Mouse (Mus musculus) E14TG2a.4 (cell line): ENCODE results near the gene Fars2.
"Not testable (repeated sequence)": the region's sequence is repeated elsewhere in the genome, so short reads cannot be mapped to it uniquely, and the experiment has no call there.

Source experiments
- H3K27me3 ChIP-seq: 2 replicates; pipeline ENCODE4 v1.6.1; 2014; ENCODE audit warnings: low read length, control low read depth; ENCODE audit not compliant: insufficient read depth
- H3K36me3 ChIP-seq: 2 replicates; pipeline ENCODE4 v1.6.1; 2014; ENCODE audit warnings: low read length, control low read depth; ENCODE audit not compliant: insufficient read depth
- H3K4me1 ChIP-seq: replicated peaks from 2 replicates; pipeline ENCODE4 v1.6.1; 2014; ENCODE audit warnings: low read depth, low read length, control low read depth
- H3K4me3 ChIP-seq: replicated peaks from 2 replicates; pipeline ENCODE4 v1.5.1; 2014; ENCODE audit warnings: mild to moderate bottlenecking, low read length
- H3K9me3 ChIP-seq: 2 replicates; pipeline ENCODE4 v1.6.1; 2014; ENCODE audit warnings: low read length, control low read depth
- CTCF ChIP-seq: conservative IDR thresholded peaks from 2 replicates; pipeline ENCODE4 v1.5.1; 2014; ENCODE audit warnings: low read length
- NANOG ChIP-seq: IDR thresholded peaks from 2 replicates; pipeline ENCODE4 v1.6.1; 2014; ENCODE audit warnings: borderline replicate concordance, low read length, mixed read lengths
- POU5F1 ChIP-seq: IDR thresholded peaks from 2 replicates; pipeline ENCODE4 v1.6.1; 2014; ENCODE audit warnings: low read length, borderline replicate concordance

The Fars2 gene

DNA sequence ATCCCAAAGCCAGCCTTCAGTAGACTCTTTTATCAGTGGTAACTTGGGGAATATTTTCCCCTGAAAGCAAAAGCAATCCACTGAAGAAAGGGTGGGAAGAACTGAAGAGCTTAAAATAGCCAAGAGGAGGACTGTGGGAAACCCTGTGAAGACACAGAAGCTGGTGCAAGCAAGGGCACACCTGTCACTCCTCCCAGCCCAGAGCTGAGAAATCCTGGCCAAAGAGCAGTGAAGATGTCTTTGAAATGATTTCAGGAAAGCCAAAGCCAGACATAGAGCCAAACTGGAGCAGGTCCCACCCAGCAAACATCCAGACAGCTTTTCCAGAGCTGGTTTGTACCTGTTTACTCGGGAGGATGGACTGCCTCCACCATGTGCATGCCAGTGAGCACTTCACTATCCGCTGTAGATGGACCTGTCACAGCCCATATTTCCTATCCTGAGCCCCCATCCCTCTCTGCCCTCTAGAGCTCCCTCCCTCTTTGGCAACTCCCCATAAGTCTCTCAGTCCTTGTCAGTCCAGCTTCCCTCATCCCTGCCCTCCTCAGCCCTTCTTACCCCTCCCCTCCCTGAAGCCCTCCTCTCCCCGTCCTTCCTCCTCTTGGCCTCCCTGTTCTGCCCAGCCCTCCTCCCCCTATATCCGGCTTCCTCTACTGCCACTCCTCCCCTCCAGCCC lies 327.7 kb downstream of the Fars2 start:
- Histone ChIP-seq H3K4me1 (no peaks in the 10 kb centered on the region), H3K36me3 (no peaks in the 10 kb centered on the region), H3K27me3 (no peaks in the 10 kb centered on the region), H3K4me3 (no peak overlapping the region), H3K9me3 (no peaks in the 10 kb centered on the region)
- TF ChIP-seq POU5F1 (no peak), NANOG (no peak), CTCF (no peak)

DNA sequence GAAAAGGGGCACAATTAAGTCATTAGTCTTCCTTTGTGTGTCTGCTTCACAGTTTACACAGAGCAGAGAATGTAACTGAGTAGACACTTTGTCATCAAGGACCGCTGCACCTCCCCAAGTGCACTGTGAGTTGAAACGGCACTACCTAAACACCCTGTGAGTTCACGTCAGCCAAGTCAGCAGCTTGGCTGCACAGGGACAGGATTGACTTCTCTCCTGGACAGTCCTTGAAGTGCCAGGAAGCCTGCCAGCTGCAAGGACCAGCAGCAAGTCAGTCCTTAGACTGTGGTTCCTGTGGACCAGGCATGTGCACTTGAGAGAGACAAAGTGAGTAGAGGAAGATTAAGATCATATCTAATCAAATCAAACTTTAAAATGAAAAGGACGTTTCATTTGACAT lies 330.7 kb downstream of the Fars2 start:
- no peak for TF ChIP-seq CTCF
- TF ChIP-seq NANOG: no peak
- no peaks in the 10 kb centered on the region for H3K4me1 ChIP-seq
- H3K27me3 ChIP-seq: no peaks in the 10 kb centered on the region
- H3K36me3 ChIP-seq: no peaks in the 10 kb centered on the region
- H3K4me3 ChIP-seq: no peak overlapping the region
- no peaks in the 10 kb centered on the region for H3K9me3 ChIP-seq

DNA sequence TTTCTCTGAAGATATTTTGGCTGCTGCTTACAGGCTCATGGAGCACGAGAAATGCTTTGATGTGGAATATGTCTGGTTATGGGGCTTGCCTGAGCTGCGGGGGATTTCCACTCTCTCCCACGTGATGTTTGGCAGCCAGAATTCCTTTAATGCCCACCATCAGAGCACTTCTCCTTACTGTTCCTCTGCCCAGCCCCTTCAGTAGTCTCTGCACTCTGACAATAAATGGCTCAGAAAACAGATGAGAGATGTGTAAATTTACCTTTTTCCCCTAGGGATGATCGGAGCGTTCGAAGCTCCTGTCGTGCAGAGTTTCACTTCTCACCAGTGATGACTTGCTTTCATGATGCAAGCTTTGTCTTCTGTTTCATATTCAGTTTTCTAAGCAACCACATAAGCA lies 331.4 kb downstream of the Fars2 start:
- Histone ChIP-seq H3K27me3 (no peaks in the 10 kb centered on the region), H3K4me1 (no peaks in the 10 kb centered on the region), H3K4me3 (no peak overlapping the region), H3K36me3 (no peaks in the 10 kb centered on the region), H3K9me3 (no peaks in the 10 kb centered on the region)
- no peak for TF ChIP-seq POU5F1
- TF ChIP-seq CTCF: no peak
- TF ChIP-seq NANOG: no peak

DNA sequence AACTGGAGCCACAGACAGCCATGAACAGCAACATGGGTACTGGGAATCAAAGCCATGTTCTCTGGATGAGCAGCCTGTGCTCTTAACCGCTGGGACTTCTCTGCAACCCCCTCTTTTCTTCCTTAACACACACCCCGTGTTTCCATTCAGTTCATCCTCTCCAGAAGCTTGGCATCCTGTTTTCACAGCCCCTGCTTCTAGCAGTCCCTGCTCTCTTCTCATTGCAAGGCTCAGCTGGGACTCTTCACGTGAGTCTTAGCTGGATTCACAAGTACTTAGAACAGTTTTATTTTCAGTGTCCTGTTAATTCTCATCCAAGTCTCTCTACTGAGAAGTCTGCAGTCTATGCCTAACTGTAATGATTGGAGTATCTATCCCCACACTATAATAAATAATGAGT lies 334.2 kb downstream of the Fars2 start:
- H3K4me3 ChIP-seq: no peak overlapping the region
- H3K4me1 ChIP-seq: no peaks in the 10 kb centered on the region
- H3K9me3 ChIP-seq: no peaks in the 10 kb centered on the region
- H3K36me3 ChIP-seq: no peaks in the 10 kb centered on the region
- H3K27me3 ChIP-seq: no peaks in the 10 kb centered on the region
- TF ChIP-seq CTCF (no peak), NANOG (no peak), POU5F1 (no peak)

DNA sequence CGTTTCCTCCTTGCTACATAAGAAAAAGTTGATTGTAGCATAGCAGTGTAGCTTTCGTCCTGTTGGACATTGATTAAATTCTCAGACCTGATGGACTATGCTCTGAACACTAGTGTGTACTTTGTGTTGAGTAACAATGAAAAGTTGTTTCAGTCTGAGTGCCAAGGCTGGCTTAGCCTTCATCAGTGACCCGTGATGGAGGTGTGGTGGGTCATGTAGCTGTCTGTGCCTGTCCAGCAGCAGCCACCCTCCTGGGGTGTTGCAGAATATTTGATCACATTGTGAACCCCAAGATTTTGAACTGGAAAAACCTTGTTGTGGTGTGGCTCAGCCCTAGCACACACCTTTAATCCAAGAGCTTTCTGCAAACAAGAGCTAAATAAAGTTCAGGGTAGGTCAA lies 343.3 kb downstream of the Fars2 start:
- H3K4me3 ChIP-seq: no peak overlapping the region
- no peaks in the 10 kb centered on the region for H3K9me3 ChIP-seq
- H3K36me3 ChIP-seq: no peaks in the 10 kb centered on the region
- no peak for TF ChIP-seq CTCF
- no peak for TF ChIP-seq POU5F1
- TF ChIP-seq NANOG: no peak
- no peaks in the 10 kb centered on the region for H3K4me1 ChIP-seq
- no peaks in the 10 kb centered on the region for H3K27me3 ChIP-seq

DNA sequence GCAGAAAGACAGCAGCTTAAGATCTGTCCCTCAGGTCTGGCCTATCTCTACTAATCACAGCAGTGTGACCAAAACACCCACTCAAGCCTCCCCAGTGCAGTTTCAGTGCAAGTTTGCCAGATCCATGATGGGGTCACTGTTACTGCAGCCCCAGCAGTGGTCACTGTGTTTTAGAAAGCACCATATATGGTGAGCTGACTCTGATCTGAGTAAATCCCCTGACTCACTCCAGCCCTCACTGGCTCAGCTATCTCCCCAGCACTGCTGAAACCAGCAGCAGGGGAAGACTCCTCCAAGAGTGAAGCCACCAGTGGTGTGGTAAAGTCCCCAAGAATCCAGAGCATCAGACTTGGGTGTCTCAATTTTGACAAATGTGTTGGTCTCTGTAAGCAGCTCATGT lies 346.5 kb downstream of the Fars2 start:
- no peak for TF ChIP-seq POU5F1
- TF ChIP-seq CTCF: no peak
- TF ChIP-seq NANOG: no peak
- Histone ChIP-seq H3K9me3 (no peaks in the 10 kb centered on the region), H3K27me3 (no peaks in the 10 kb centered on the region), H3K4me1 (no peaks in the 10 kb centered on the region), H3K4me3 (no peak overlapping the region), H3K36me3 (no peaks in the 10 kb centered on the region)

DNA sequence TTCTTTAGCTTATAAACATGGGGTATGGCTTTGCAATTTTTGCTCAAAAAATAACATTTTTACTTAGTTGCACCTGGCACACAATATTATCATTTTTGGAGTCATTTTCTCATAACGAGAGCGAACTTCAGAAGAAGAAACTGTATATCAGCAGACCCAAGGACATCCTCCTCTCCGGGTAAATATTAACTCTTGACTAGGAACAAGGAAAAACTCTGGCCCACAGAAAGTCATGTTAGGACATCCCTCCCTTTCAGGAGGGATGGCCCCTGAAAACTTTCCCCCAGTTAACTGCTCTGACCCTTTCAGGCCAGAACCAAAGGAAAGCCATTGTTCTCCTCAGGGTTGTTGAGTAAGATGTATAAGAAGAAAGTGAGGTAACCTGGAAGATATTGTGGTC lies 348.9 kb downstream of the Fars2 start:
- not testable (repeated sequence) for H3K4me1 ChIP-seq, H3K4me3 ChIP-seq, H3K9me3 ChIP-seq, H3K36me3 ChIP-seq, H3K27me3 ChIP-seq

DNA sequence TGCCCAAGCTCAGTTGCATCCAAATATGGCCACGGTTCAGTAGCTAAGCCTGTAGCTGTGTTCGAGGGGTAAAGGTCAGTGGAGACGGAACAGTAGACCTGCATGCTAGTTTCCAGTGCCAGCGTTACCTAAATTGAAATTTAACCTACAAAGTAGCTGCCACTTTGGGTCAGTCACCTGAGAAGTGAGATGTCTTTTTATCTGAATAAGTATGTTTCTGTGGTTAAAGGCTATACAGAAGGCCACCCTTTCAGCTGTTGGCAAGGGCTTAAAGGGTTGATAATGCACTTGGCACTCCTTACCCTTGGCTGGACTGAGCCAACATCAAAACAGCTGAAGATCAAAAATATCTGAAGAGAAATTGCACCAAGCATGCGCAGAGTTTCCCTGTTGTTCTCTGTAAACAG lies 349.3 kb downstream of the Fars2 start:
- Histone ChIP-seq H3K9me3 (no peaks in the 10 kb centered on the region), H3K4me1 (no peaks in the 10 kb centered on the region), H3K36me3 (no peaks in the 10 kb centered on the region), H3K27me3 (no peaks in the 10 kb centered on the region), H3K4me3 (no peak overlapping the region)
- TF ChIP-seq NANOG (no peak), POU5F1 (no peak), CTCF (no peak)

DNA sequence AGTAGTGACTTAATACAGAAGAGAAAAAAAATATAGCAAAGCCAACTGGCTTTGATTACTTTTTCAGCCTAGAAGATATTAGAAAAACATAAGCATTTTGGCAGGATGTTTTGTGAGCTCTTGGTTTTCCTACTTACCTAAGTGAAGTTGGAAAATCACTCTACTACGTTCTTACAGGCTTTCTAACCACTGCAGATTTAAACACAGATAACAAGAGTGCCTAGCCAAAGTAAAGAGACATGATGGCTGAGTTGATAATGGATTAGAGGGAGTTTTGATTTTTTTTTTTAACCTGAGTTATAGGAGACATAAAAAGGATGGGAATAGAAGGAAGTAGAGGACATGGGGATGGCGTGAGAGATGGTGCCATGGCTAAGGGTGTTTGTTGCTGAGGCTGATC lies 350.6 kb downstream of the Fars2 start:
- Histone ChIP-seq H3K36me3 (no peaks in the 10 kb centered on the region), H3K4me1 (no peaks in the 10 kb centered on the region), H3K4me3 (no peak overlapping the region), H3K27me3 (no peaks in the 10 kb centered on the region), H3K9me3 (no peaks in the 10 kb centered on the region)
- TF ChIP-seq POU5F1 (no peak), CTCF (no peak), NANOG (no peak)
